13 mouse cellular contexts compared by ENCODE assay signal in the genomic region with DNA sequence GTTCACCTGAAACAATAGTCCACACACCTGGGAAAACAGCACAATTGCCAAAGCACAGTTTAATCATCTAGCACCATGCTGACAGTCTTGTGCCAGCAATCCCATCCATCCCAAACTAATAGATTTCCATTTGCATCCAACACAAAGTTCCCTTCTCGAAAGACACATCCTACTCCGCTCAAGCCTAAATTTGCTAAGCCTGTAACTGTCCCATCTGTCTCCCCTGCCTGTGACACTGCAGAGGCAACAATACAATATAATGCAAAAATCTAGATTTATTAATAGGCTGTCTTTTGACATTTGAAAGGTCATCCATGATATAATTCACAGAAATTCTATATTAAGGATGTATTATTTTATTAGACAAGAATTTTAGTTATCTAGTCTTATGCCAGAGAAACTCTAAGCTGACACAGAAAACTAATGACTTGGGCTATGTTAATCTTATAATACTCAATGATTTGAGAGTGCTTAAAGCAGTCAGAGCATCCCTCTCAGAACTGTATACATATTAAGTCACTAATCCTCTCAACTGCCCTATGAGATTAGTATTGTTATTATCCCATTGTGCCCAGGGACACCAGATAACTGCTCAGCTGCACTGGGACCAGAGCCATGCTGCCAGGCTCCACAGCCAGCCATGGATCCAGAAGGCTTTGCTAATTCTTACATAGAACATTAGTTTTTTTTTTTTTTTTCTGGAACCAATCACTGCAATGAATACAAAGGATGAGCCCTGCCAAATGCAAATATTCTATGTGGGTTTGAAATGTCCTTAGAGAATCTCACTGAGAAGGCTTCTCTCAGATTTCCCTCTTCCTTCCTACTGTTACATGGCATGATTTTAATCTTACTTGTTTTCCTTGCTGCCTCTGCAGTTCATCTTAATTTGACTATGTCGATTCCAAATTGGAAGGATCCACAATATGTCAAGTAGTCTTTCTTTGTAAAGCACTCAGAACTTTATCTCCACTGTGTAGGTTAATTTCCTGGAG.
DNase-seq lines count a peak whose midpoint lies in the region; ATAC-seq lines count a peak whose summit lies in the region.
"Had no signal": no experiment of that assay in that cellular context is flagged by ENCODE, and none has a peak within 500 bp of the region (broad histone marks: within the 10 kb centered on the region; RNA-seq: fewer than 3 reads in every experiment).

No protein-coding gene starts in this region.

- H3K4me2 ChIP-seq in forebrain, embryonic 15.5 days (replicated peaks) = no peak overlapping the region
- no peak overlapping the region for H3K4me2 ChIP-seq in forebrain, embryonic 12.5 days
- H3K4me2 ChIP-seq in midbrain, embryonic 12.5 days (replicated peaks) = no peak overlapping the region
- H3K4me2 ChIP-seq: heart, embryonic 13.5 days; liver, embryonic 12.5 days had no signal

- peak; percentile 32 to 35 for DNase-seq in right cerebral cortex, postnatal 10 days (ENCODE audit: low spot score in 2 of 2)
- DNase-seq in right cerebral cortex, postnatal 25 days = no peak
- DNase-seq in urinary bladder, postnatal 25 days (ENCODE audit: low spot score) = no peak
- no peak for DNase-seq in lung, postnatal 4 days
- DNase-seq: cerebellum, adult 2 months; lung, postnatal 10 days had no signal

- no peaks in the 10 kb centered on the region for H3K36me3 ChIP-seq in forebrain, embryonic 15.5 days
- H3K36me3 ChIP-seq in forebrain, embryonic 12.5 days (replicated peaks) = no peaks in the 10 kb centered on the region
- H3K36me3 ChIP-seq in midbrain, embryonic 12.5 days = no peaks in the 10 kb centered on the region
- H3K36me3 ChIP-seq: G1E; heart, embryonic 13.5 days; liver, embryonic 12.5 days had no signal

- H3K9me3 ChIP-seq in forebrain, embryonic 15.5 days = no peaks in the 10 kb centered on the region
- H3K9me3 ChIP-seq in forebrain, embryonic 12.5 days = no peaks in the 10 kb centered on the region
- no peaks in the 10 kb centered on the region for H3K9me3 ChIP-seq in midbrain, embryonic 12.5 days
- H3K9me3 ChIP-seq: heart, embryonic 13.5 days; liver, embryonic 12.5 days had no signal

- H3K4me3 ChIP-seq in forebrain, embryonic 15.5 days = no peak overlapping the region
- H3K4me3 ChIP-seq in forebrain, embryonic 12.5 days (replicated peaks) = no peak overlapping the region
- H3K4me3 ChIP-seq in midbrain, embryonic 12.5 days = no peak overlapping the region
- H3K4me3 ChIP-seq: heart, embryonic 13.5 days; left cerebral cortex, adult 2 months; liver, embryonic 12.5 days had no signal

- no peaks in the 10 kb centered on the region for H3K27me3 ChIP-seq in forebrain, embryonic 15.5 days
- H3K27me3 ChIP-seq in forebrain, embryonic 12.5 days = no peaks in the 10 kb centered on the region
- H3K27me3 ChIP-seq in midbrain, embryonic 12.5 days = no peaks in the 10 kb centered on the region
- H3K27me3 ChIP-seq: heart, embryonic 13.5 days; liver, embryonic 12.5 days had no signal

- H3K27ac ChIP-seq in forebrain, embryonic 15.5 days (replicated peaks) = no peak overlapping the region
- no peak overlapping the region for H3K27ac ChIP-seq in forebrain, embryonic 12.5 days
- H3K27ac ChIP-seq in midbrain, embryonic 12.5 days (replicated peaks) = no peak overlapping the region
- H3K27ac ChIP-seq: heart, embryonic 13.5 days; left cerebral cortex, adult 2 months; liver, embryonic 12.5 days had no signal

- 84% methylated on average over 3 of the region's 3 CpGs for WGBS in forebrain, embryonic 15.5 days
- WGBS in forebrain, embryonic 12.5 days = 94% methylated on average over 3 of the region's 3 CpGs
- WGBS in midbrain, embryonic 12.5 days = 78% methylated on average over 3 of the region's 3 CpGs

- no peaks in the 10 kb centered on the region; the same call in 1 of the 2 replicates for H3K4me1 ChIP-seq in forebrain, embryonic 15.5 days
- no peaks in the 10 kb centered on the region for H3K4me1 ChIP-seq in forebrain, embryonic 12.5 days
- no peaks in the 10 kb centered on the region for H3K4me1 ChIP-seq in midbrain, embryonic 12.5 days
- H3K4me1 ChIP-seq: heart, embryonic 13.5 days; liver, embryonic 12.5 days had no signal

- H3K9ac ChIP-seq in forebrain, embryonic 15.5 days (replicated peaks) = no peak overlapping the region
- H3K9ac ChIP-seq in forebrain, embryonic 12.5 days = no peak overlapping the region
- H3K9ac ChIP-seq in midbrain, embryonic 12.5 days (replicated peaks) = no peak overlapping the region
- H3K9ac ChIP-seq: heart, embryonic 13.5 days; liver, embryonic 12.5 days had no signal

- peak; percentile 67 for ATAC-seq in forebrain, embryonic 15.5 days (replicated peaks)
- no peak for ATAC-seq in forebrain, embryonic 12.5 days (ENCODE audit: low FRiP score)
- ATAC-seq in midbrain, embryonic 12.5 days (ENCODE audit: low FRiP score, low read depth) = peak; percentile 66; the same call in 1 of the 2 replicates
- ATAC-seq: liver, embryonic 12.5 days had no signal

Comparison
In these comparisons a context has a peak if more than half of its experiments do, and no peak if none do; other contexts are left out.
1. DNase-seq: peak in right cerebral cortex, postnatal 10 days (2 of 2); none in right cerebral cortex, postnatal 25 days (single experiment), urinary bladder, postnatal 25 days (single experiment) and lung, postnatal 4 days (0 of 2).